Mouse (Mus musculus): ENCODE measurements around the gene Atp6v1e1. TPM values are rescaled to one million over a fixed set of nuclear protein-coding genes. Genes with fewer than 3 reads are reported as not detected.

The Atp6v1e1 gene
- polyA plus RNA-seq, 1 experiment from 2014 or later, result 102 TPM

Small RNAs within 50 kb of the gene (microRNA-seq; reads per million reads assigned to microRNA genes)
- not detected for gene Gm25193

Other genes starting within 250 kb of the Atp6v1e1 start
- gene Cecr2, start 156.4 kb downstream of the Atp6v1e1 start, polyA plus RNA-seq (2015; fragmentation: Nextera tagmentation; extraction: Ambion mirVana), result 3.2 and 3.3 TPM in 2 replicates
- 0.57 and 0.67 TPM in 2 replicates for gene Slc25a18, start 49.2 kb downstream of the Atp6v1e1 start, polyA plus RNA-seq (2015; fragmentation: Nextera tagmentation; extraction: Ambion mirVana)
- 27.0 and 31.3 TPM in 2 replicates for gene Bcl2l13, start 13.4 kb upstream of the Atp6v1e1 start, polyA plus RNA-seq (2015; fragmentation: Nextera tagmentation; extraction: Ambion mirVana)
- 16.2 and 17.1 TPM in 2 replicates for gene Bid, start 94.1 kb upstream of the Atp6v1e1 start, polyA plus RNA-seq (2015; fragmentation: Nextera tagmentation; extraction: Ambion mirVana)

Measured in limb, embryonic 13.5 days (tissue).